Mouse (Mus musculus): Measurements from ENCODE around the gene Dusp1.

DNA sequence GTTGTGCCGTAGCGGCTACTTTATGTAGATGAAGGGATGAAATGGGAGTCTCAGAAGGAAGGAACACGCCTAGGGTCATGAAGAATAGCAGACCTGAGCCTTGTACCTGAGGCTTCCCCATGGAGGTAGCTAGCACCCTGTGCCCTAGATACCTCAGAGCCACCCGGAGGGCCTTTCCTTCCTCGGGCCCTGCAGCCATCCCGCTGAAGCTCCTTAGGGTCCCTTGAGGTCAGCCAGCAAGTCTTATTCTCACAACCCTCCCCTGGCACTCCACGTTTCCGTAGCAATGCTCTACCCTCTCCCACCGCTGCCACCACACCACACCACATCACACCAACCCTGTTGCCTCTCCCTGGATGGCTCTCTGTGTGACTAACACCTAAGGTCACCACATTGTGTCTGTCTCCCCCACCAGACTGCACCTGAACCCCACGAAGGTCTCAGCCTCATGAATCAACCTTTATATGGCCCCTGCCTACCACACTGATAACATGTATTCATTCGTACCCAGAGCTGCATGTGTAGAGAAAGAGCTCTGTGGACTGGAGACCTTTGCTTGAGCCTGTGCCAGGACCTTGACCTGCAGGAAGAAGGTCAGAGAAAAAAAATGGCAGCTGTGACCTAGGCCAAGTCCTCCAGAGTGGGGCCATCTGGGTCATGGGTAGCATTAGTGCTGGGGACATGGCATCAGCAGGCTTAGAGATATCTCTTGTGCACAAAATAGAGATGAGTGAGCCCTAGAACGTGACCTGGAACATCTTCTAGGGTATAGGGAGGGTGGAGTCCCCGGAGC is 93.6 kb downstream of the Dusp1 start:
- TF ChIP-seq CTCF (IDR thresholded peaks at IDR 0.05; ENCODE audit: low read depth) (no peak), EP300 (IDR thresholded peaks at IDR 0.05; ENCODE audit: low read depth) (no peak)
